Mouse (Mus musculus): Measurements from ENCODE around the gene Gga1. TPM values are rescaled to one million over a fixed set of nuclear protein-coding genes. Genes with fewer than 3 reads are reported as not detected.
A peak's percentile ranks its signal among the peaks of the same experiment; 100 is the strongest.

The Gga1 gene
- total RNA-seq, 2 experiments from 2014 or later: 58.0 to 61.2 TPM

DNA sequence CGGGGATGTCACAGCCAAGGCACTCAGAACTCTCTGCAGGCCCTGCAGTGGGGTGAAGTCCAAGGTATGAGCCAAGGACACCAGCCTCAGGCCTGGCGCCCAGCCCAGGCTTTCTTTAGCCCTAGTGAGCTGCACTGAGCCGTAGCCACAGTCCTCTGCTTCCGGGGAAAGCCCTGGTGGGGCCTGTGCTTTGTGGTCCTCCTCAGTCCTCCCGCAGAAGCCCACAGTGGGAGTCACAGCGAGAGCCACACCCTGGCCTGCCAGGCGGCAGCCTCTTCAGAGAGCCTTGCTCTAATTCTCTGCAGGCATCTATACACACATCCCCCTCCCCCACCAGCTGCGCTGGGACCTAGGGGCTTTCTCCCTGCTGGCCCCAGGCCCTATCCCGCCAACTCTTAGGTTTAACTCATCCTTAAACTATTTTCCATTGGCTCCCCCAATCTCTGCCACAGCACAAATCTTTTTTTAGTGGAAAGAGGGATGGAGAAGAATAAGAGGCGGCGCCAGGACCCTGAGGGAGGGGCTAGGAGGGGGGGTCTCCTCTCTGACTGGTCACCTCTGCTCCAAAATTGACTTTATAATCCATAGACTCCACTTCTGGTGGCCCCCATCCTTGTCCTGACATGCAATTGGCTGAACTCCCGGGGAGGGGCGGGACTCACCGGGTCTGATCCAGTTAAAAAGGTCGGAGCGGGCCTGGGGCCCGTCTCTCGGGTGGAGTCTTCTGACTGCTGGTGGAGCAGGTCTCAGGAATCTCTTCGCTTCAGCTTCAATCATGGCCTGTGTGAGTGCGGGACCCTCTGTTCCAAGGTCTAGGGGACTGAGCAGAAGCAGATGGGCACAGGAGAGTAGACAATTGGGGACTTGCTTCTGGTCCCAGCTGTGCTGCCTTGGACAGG lies 49.3 kb downstream of the Gga1 start, which contains the start of gene Lgals1:
Gene Lgals1, plus strand, starts transcription at position 705 of the 899 bp plus-strand sequence.
- peak; percentile 50 to 54 for DNase-seq (ENCODE audit: low spot score in 2 of 2)
- intact Hi-C loops (cut with DNase I): no loop called here

DNA sequence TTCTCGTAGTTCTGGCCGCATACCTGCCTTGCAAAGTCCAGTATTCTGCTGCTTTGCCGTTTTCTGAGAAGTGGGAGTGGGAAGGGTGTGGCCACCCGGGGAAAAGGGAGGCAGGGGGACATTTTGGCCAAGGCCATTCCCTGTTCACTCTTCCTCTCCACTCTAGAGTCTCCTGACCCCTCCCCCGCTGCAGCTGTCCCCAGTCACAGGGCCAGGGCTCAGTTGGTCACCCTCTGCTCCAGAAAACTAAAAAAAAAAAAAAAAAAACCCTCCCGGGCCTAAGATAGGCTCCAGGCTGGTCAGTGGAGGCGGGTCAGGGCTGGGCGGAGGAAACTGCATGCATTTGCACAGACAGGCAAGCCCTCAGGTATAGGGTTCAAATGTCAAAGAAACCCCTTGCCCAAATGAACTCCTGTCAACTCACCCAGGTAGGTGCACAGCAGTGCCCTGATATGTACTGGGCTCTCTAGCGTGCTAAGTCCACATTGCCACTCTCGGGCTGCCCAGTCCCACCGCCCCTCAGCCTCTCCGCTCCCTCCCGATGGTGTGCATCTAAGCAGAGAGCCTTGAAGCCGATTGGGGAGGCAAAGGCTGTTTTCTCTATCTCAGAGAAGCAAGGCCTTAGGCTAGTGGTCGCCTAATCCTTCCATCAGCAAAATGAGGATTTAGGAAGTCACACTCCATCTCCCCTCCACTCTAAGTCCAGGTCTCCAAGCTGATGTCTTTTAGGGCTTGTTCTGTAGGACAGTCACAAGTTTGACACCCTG lies 50.2 kb downstream of the Gga1 start:
- intact Hi-C loops (cut with DNase I): no loop called here
- no peak for DNase-seq (ENCODE audit: low spot score in 2 of 2)

GRCm38 (mm10) chr15:78927788-78928457 lies 50.9 kb downstream of the Gga1 start:
- intact Hi-C loops (cut with DNase I): no loop called here
- DNase-seq (ENCODE audit: low spot score in 2 of 2): peak; percentile 45 to 78

DNA sequence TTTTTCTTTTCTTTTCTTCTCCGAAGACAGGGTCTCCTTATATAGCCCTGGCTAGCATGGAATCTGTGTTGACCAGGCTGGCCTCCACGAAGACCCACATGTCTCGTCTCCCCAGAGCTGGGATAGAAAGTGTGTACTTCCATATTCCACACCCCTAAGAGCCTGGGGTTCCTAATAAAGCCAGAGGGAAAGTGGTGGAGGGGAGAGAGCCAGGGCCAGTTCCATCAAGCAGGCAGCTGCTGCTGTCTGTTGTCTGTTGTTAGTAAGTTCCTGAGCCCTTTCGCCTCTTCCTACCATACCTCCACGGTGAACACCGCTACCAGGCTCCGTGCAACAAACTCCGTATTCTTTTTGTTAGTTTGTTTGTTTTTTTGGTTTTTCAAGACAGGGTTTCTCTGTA lies 51.5 kb downstream of the Gga1 start:
- intact Hi-C loops (cut with DNase I): no loop called here
- no peak for DNase-seq (ENCODE audit: low spot score in 2 of 2)

GRCm38 (mm10) chr15:78930192-78930706 lies 53.3 kb downstream of the Gga1 start:
- intact Hi-C loops (cut with DNase I): no loop called here
- DNase-seq (ENCODE audit: low spot score in 2 of 2): no peak

GRCm38 (mm10) chr15:78930801-78931426 lies 53.9 kb downstream of the Gga1 start:
- no peak for DNase-seq (ENCODE audit: low spot score in 2 of 2)
- intact Hi-C loops (cut with DNase I): no loop called here

DNA sequence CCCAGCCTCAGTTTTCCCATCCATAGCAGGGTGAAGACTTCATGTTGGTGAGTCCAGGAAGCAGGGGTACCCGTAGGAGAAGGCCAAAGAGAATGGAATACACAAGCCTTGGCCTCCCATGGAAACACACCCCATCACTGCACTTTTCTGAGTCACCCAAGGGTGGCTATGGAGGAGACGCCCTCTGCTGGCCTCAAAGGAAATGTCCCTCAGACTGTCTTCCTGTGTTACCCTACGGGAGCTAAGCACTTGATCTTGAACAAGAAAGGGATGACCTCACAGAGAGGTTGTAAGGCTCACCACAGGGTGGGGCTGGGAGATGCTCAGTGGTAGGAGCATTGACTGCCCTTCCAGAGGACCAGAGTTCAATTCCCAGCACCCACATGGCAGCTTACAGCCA lies 54.6 kb downstream of the Gga1 start:
- intact Hi-C loops (cut with DNase I): no loop called here
- no peak for DNase-seq (ENCODE audit: low spot score in 2 of 2)

- peak; percentile 87 to 92 for DNase-seq (ENCODE audit: low spot score in 2 of 2)
- intact Hi-C loops (cut with DNase I): no loop called here
Measured at GRCm38 (mm10) chr15:78934784-78935320, 57.9 kb downstream of the Gga1 start, which contains the start of gene Nol12. Nol12 (plus strand) TSS chr15:78934933.

DNA sequence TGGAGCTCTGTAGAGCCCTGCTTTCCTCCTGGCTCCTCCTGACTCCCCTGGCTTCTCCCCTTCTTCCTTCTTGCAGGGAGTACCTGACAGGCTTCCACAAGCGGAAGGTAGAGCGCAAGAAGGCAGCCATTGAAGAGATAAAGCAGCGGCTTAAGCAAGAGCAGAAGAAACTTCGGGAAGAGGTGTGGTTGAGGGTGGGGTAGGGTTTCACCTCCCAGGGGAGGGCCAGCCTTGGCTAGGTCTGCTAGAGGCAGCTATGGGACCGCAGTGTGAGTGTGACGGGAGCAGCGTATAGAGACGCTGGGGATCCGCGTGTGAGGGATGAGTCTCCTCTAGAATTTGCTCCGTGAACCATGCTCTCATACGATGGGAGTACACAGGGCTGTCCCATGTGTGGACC lies 59.4 kb downstream of the Gga1 start:
- intact Hi-C loops (cut with DNase I): no loop called here
- no peak for DNase-seq (ENCODE audit: low spot score in 2 of 2)

DNA sequence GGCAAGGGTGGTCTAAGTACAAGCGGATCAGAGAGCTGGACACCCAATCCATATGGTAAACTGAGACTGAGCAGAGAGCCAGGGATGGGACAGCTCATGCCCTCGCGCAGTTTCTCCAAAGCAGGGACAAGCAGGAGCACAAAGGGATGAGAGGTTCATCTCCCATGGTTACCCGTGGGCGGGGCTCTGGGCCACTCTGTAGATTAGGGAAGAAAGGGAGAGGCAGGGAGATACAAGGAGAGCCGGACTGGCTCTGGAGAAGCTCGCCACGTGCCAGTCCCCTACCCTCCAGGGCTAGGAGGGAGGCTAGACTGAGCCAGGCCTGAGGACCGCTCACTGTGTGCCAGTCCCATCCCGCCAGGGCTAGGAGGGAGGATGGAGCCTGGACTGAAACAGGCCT lies 60.3 kb downstream of the Gga1 start:
- intact Hi-C loops (cut with DNase I): no loop called here
- no peak for DNase-seq (ENCODE audit: low spot score in 2 of 2)

- intact Hi-C loops (cut with DNase I): no loop called here
- no peak for DNase-seq (ENCODE audit: low spot score in 2 of 2)
Measured at GRCm38 (mm10) chr15:78937963-78938362, 61.0 kb downstream of the Gga1 start.

GRCm38 (mm10) chr15:78940325-78940724 lies 63.3 kb downstream of the Gga1 start:
- intact Hi-C loops (cut with DNase I): no loop called here
- no peak for DNase-seq (ENCODE audit: low spot score in 2 of 2)

DNA sequence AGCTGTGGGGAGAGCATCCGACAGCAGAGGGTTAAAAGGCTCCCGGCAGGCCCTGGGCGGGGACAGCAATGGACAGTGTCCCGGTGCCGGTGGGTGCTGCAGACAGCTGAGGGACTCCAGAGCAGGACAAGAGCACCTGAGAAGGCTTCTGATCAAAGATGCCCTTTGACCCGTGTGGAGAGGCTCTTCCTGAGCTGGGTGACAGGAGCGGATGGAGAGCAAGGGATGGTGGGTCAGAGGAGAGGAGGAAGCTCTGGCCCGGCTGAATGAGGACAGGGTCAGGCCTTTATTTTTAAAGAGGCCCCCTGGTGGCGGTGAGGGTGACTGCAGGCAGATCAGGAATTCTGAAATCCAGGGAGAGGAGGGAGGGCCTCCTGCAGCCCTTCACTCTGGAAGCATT lies 65.7 kb downstream of the Gga1 start:
- DNase-seq (ENCODE audit: low spot score in 2 of 2): peak; percentile 76 to 78
- intact Hi-C loops (cut with DNase I): loop anchor here (1.0 kb wide), 1 partner anchor 27 kb away; no protein-coding TSS in a partner anchor

Small RNA genes within 50 kb of the gene (microRNA-seq; reads per million reads assigned to microRNA genes)
- gene Mir6955: 0.99 to 1.3 reads per million in 2 experiments

Other genes starting within 250 kb of the Gga1 start
- gene Elfn2, start 158.4 kb upstream of the Gga1 start, total RNA-seq (2021): 100 to 1,000 TPM; 137 to 153 TPM
- gene Mfng, start 103.7 kb upstream of the Gga1 start, total RNA-seq (2021): 1 to 10 TPM; 6.0 to 6.1 TPM
- 1 to 10 TPM; 3.9 to 4.2 TPM for gene Card10, start 74.1 kb upstream of the Gga1 start, total RNA-seq (2021)
- 10 to 100 TPM; 11.9 to 13.2 TPM for gene Cdc42ep1, start 34.6 kb upstream of the Gga1 start, total RNA-seq (2021)
- gene Lgals2, start 21.7 kb upstream of the Gga1 start, total RNA-seq (2021): not detected
- under 1 TPM; 0.48 to 0.73 TPM for gene Gm49510, start 22.5 kb downstream of the Gga1 start, total RNA-seq (2021)
- gene Sh3bp1, start 22.6 kb downstream of the Gga1 start, total RNA-seq (2021): 10 to 100 TPM; 20.4 to 24.3 TPM
- 100 to 1,000 TPM; 165 to 180 TPM for gene Pdxp, start 36.7 kb downstream of the Gga1 start, total RNA-seq (2021)
- 10 to 100 TPM; 19.6 to 21.3 TPM for gene Lgals1, start 49.5 kb downstream of the Gga1 start, total RNA-seq (2021)
- gene Nol12, start 57.7 kb downstream of the Gga1 start, total RNA-seq (2021): 10 to 100 TPM; 37.7 to 37.9 TPM
- 10 to 100 TPM; 16.4 to 16.8 TPM for gene Triobp, start 70.5 kb downstream of the Gga1 start, total RNA-seq (2021)
- gene H1f0, start 151.3 kb downstream of the Gga1 start, total RNA-seq (2021): 10 to 100 TPM; 91.8 to 96.6 TPM
- under 1 TPM; 0.53 to 0.55 TPM for gene Galr3, start 164.7 kb downstream of the Gga1 start, total RNA-seq (2021)
- 10 to 100 TPM; 19.1 to 21.1 TPM for gene Ankrd54, start 185.7 kb downstream of the Gga1 start, total RNA-seq (2021)
- gene Eif3l, start 198.0 kb downstream of the Gga1 start, total RNA-seq (2021): 10 to 100 TPM; 66.3 to 69.3 TPM
- 10 to 100 TPM; 23.8 to 24.1 TPM for gene Micall1, start 231.7 kb downstream of the Gga1 start, total RNA-seq (2021)

Data from left cerebral cortex, postnatal 25 days (tissue).